Mouse (Mus musculus) forebrain, embryonic 13.5 days (tissue): ENCODE data around the gene Igf2r. TPM values are rescaled to one million over a fixed set of nuclear protein-coding genes. Genes with fewer than 3 reads are reported as not detected.

Experiments used
- ATAC-seq: fragments of 200-750 bp; cut with Nextera tagmentation; 2 replicates; pipeline ENCODE4 v1.8.0; 2017
- H3K27ac ChIP-seq: fragments of 300-500 bp; sonication (generic); 2 replicates; pipeline ENCODE4 v1.5.1; 2015; ENCODE audit warnings: inconsistent platforms, mild to moderate bottlenecking, moderate library complexity
- H3K27me3 ChIP-seq: fragments of 300-500 bp; sonication (generic); 2 replicates; pipeline ENCODE4 v1.6.1; 2015; ENCODE audit warnings: mild to moderate bottlenecking, inconsistent platforms
- H3K36me3 ChIP-seq: fragments of 300-500 bp; sonication (generic); 2 replicates; pipeline ENCODE4 v1.6.1; 2015; ENCODE audit warnings: mild to moderate bottlenecking, inconsistent platforms; ENCODE audit not compliant: poor library complexity, severe bottlenecking
- H3K4me1 ChIP-seq: fragments of 300-500 bp; sonication (generic); 2 replicates; pipeline ENCODE4 v1.6.1; 2015; ENCODE audit warnings: inconsistent platforms
- H3K4me2 ChIP-seq: fragments of 300-500 bp; sonication (generic); 2 replicates; pipeline ENCODE4 v1.6.1; 2015; ENCODE audit warnings: inconsistent platforms, mild to moderate bottlenecking, moderate library complexity
- H3K4me3 ChIP-seq: fragments of 300-500 bp; sonication (generic); 2 replicates; pipeline ENCODE4 v1.5.1; 2015; ENCODE audit warnings: mild to moderate bottlenecking, inconsistent platforms
- H3K9ac ChIP-seq: fragments of 300-500 bp; sonication (generic); 2 replicates; pipeline ENCODE4 v1.6.1; 2015; ENCODE audit warnings: mild to moderate bottlenecking, inconsistent platforms
- H3K9me3 ChIP-seq: fragments of 300-500 bp; sonication (generic); replicated peaks from 2 replicates; pipeline ENCODE4 v1.6.1; 2016; ENCODE audit warnings: inconsistent platforms
- whole genome bisulfite sequencing: fragments of 180-500 bp; shearing (Covaris S2); methylation state at CpG from one replicate; pipeline ENCODE4 v1.1.7; 2015; 5-methylcytosine and 5-hydroxymethylcytosine counted together
- polyA plus RNA-seq: library from polyadenylated mRNA; unstranded; fragments of >200 nt; fragmentation: Nextera tagmentation; extraction: Ambion mirVana; gene quantifications from 2 replicates; pipeline ENCODE4 v1.2.1, GENCODE M21; 2015

The Igf2r gene
- 10.5 and 11.7 TPM in 2 replicates for polyA plus RNA-seq

GRCm38 (mm10) chr17:12769380-12769921 is at the start of gene Igf2r:
TSS of gene Igf2r (minus strand) at chr17:12769664.
- ATAC-seq, result peak; percentile 92
- Histone ChIP-seq H3K9me3 (no peaks in the 10 kb centered on the region), H3K9ac (peak within 1 kb of the TSS; percentile 92), H3K4me3 (peak within 1 kb of the TSS; percentile 87), H3K4me2 (peak within 1 kb of the TSS; percentile 88), H3K4me1 (peaks cover 30% of the 10 kb centered on the region), H3K36me3 (no peaks in the 10 kb centered on the region), H3K27me3 (0 out of 2 replicates have a peak, but pooled peaks cover 3% of the 10 kb centered on the region), H3K27ac (peak within 1 kb of the TSS; percentile 32; the same call in 1 of the 2 replicates)
- 5% methylated on average over 64 of the region's 67 CpGs for WGBS

GRCm38 (mm10) chr17:12815885-12816284 is 46.4 kb upstream of the Igf2r start:
- Histone ChIP-seq H3K27me3 (no peaks in the 10 kb centered on the region), H3K9me3 (no peaks in the 10 kb centered on the region), H3K4me2 (no peak overlapping the region), H3K27ac (no peak overlapping the region), H3K36me3 (no peaks in the 10 kb centered on the region), H3K4me3 (no peak overlapping the region), H3K9ac (no peak overlapping the region), H3K4me1 (no peaks in the 10 kb centered on the region)
- ATAC-seq, result no peak
- WGBS, result 89% methylated on average over 4 of the region's 4 CpGs

- Histone ChIP-seq H3K4me2 (no peak overlapping the region), H3K9ac (no peak overlapping the region), H3K27me3 (no peaks in the 10 kb centered on the region), H3K4me1 (no peaks in the 10 kb centered on the region), H3K4me3 (no peak overlapping the region), H3K36me3 (no peaks in the 10 kb centered on the region), H3K9me3 (no peaks in the 10 kb centered on the region), H3K27ac (no peak overlapping the region)
- WGBS, result 92% methylated on average over 3 of the region's 3 CpGs
- ATAC-seq, result no peak
These were observed 45.0 kb upstream of the Igf2r start for GRCm38 (mm10) chr17:12814502-12814901.

- Histone ChIP-seq H3K4me3 (no peak overlapping the region), H3K9ac (no peak overlapping the region), H3K36me3 (no peaks in the 10 kb centered on the region), H3K4me2 (no peak overlapping the region), H3K27ac (no peak overlapping the region), H3K4me1 (no peaks in the 10 kb centered on the region), H3K9me3 (no peaks in the 10 kb centered on the region), H3K27me3 (no peaks in the 10 kb centered on the region)
- ATAC-seq, result no peak
- 94% methylated on average over 1 of the region's 1 CpGs for WGBS
These were observed 41.5 kb upstream of the Igf2r start for GRCm38 (mm10) chr17:12810973-12811303.

- Histone ChIP-seq H3K9me3 (no peaks in the 10 kb centered on the region), H3K4me2 (no peak overlapping the region), H3K36me3 (no peaks in the 10 kb centered on the region), H3K27ac (no peak overlapping the region), H3K9ac (no peak overlapping the region), H3K4me1 (no peaks in the 10 kb centered on the region), H3K27me3 (no peaks in the 10 kb centered on the region), H3K4me3 (no peak overlapping the region)
- ATAC-seq, result peak; percentile 90
- WGBS, result 26% methylated on average over 14 of the region's 14 CpGs
These were observed 40.9 kb upstream of the Igf2r start for GRCm38 (mm10) chr17:12810103-12810972.

GRCm38 (mm10) chr17:12808851-12809250 is 39.4 kb upstream of the Igf2r start:
- Histone ChIP-seq H3K27me3 (no peaks in the 10 kb centered on the region), H3K9me3 (no peaks in the 10 kb centered on the region), H3K27ac (no peak overlapping the region), H3K9ac (no peak overlapping the region), H3K4me3 (no peak overlapping the region), H3K4me1 (no peaks in the 10 kb centered on the region), H3K4me2 (no peak overlapping the region), H3K36me3 (no peaks in the 10 kb centered on the region)
- ATAC-seq, result no peak
- 85% methylated on average over 6 of the region's 6 CpGs for WGBS

GRCm38 (mm10) chr17:12804584-12805445 is 35.4 kb upstream of the Igf2r start:
- H3K27me3 ChIP-seq, result no peaks in the 10 kb centered on the region
- no peaks in the 10 kb centered on the region for H3K36me3 ChIP-seq
- no peaks in the 10 kb centered on the region for H3K9me3 ChIP-seq
- ATAC-seq, result no peak
- no peak overlapping the region for H3K27ac ChIP-seq
- H3K4me3 ChIP-seq, result no peak overlapping the region
- H3K9ac ChIP-seq, result no peak overlapping the region
- no peaks in the 10 kb centered on the region for H3K4me1 ChIP-seq
- H3K4me2 ChIP-seq, result no peak overlapping the region

GRCm38 (mm10) chr17:12801861-12802540 is 32.5 kb upstream of the Igf2r start:
- WGBS, result 62% methylated on average over 9 of the region's 9 CpGs

GRCm38 (mm10) chr17:12799368-12800275 is 30.2 kb upstream of the Igf2r start:
- Histone ChIP-seq H3K36me3 (no peaks in the 10 kb centered on the region), H3K4me1 (no peaks in the 10 kb centered on the region), H3K4me2 (no peak overlapping the region), H3K4me3 (no peak overlapping the region), H3K9me3 (no peaks in the 10 kb centered on the region), H3K9ac (no peak overlapping the region), H3K27me3 (no peaks in the 10 kb centered on the region), H3K27ac (no peak overlapping the region)
- ATAC-seq, result no peak
- WGBS, result 89% methylated on average over 12 of the region's 12 CpGs

More at GRCm38 (mm10) chr17:12801861-12802540, 32.5 kb upstream of the Igf2r start:
- Histone ChIP-seq H3K36me3 (no peaks in the 10 kb centered on the region), H3K9me3 (no peaks in the 10 kb centered on the region), H3K9ac (no peak overlapping the region), H3K4me2 (no peak overlapping the region), H3K4me1 (no peaks in the 10 kb centered on the region), H3K27ac (no peak overlapping the region), H3K27me3 (no peaks in the 10 kb centered on the region), H3K4me3 (no peak overlapping the region)
- no peak for ATAC-seq

- H3K4me2 ChIP-seq, result no peak overlapping the region
- no peak for ATAC-seq
- H3K4me3 ChIP-seq, result no peak overlapping the region
- WGBS, result 89% methylated on average over 3 of the region's 3 CpGs
- H3K4me1 ChIP-seq, result no peaks in the 10 kb centered on the region
- no peak overlapping the region for H3K27ac ChIP-seq
- H3K9ac ChIP-seq, result no peak overlapping the region
- no peaks in the 10 kb centered on the region for H3K9me3 ChIP-seq
- no peaks in the 10 kb centered on the region for H3K36me3 ChIP-seq
- no peaks in the 10 kb centered on the region for H3K27me3 ChIP-seq
These were observed 29.1 kb upstream of the Igf2r start for GRCm38 (mm10) chr17:12798571-12798970.

GRCm38 (mm10) chr17:12797427-12798029 is 28.1 kb upstream of the Igf2r start:
- H3K4me3 ChIP-seq, result no peak overlapping the region
- H3K36me3 ChIP-seq, result no peaks in the 10 kb centered on the region
- H3K9me3 ChIP-seq, result no peaks in the 10 kb centered on the region
- WGBS, result 82% methylated on average over 3 of the region's 3 CpGs
- no peaks in the 10 kb centered on the region for H3K27me3 ChIP-seq
- H3K9ac ChIP-seq, result no peak overlapping the region
- H3K4me1 ChIP-seq, result no peaks in the 10 kb centered on the region
- H3K27ac ChIP-seq, result no peak overlapping the region
- H3K4me2 ChIP-seq, result no peak overlapping the region
- ATAC-seq, result no peak
